Mouse (Mus musculus): ENCODE measurements at regions not wholly inside any gene's neighbourhood (a gene's known extent, or its start where the extent isn't known, plus 50 kb on each side); places are given as distances from the start of the nearest gene placed in this dataset.
A peak's percentile ranks its signal among the peaks of the same experiment; 100 is the strongest.

GRCm38 (mm10) chr11:113015686-113016304 is 233.8 kb downstream of the Sox9 start:
- no peak for ATAC-seq (ENCODE audit: insufficient number of reproducible peaks, low FRiP score, low TSS enrichment)

- no peak for ATAC-seq (ENCODE audit: insufficient number of reproducible peaks, low FRiP score, low TSS enrichment)
Observed at GRCm38 (mm10) chr11:113016801-113017715, 235.0 kb downstream of the Sox9 start.

DNA sequence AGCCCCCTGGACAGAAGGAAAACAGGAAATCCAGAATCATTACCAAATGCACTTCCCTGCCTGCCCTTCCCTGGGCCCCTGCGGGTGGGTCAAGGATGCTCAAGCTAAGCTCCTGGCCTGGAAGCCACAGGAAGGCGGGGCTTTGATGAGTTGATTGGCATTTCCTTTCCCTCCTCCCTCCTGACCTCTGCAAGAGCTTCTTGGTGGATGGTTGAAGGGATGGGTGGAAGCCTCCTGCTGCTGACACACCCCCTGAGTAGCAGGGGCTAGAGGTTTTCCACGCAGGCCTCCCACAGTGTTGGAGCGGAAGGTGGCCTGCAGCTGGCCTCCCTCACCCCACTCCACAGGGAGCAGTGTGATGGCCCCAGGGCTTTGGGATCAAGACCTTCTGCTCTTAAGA is 239.5 kb downstream of the Sox9 start:
- ATAC-seq (ENCODE audit: insufficient number of reproducible peaks, low FRiP score, low TSS enrichment) = no peak

DNA sequence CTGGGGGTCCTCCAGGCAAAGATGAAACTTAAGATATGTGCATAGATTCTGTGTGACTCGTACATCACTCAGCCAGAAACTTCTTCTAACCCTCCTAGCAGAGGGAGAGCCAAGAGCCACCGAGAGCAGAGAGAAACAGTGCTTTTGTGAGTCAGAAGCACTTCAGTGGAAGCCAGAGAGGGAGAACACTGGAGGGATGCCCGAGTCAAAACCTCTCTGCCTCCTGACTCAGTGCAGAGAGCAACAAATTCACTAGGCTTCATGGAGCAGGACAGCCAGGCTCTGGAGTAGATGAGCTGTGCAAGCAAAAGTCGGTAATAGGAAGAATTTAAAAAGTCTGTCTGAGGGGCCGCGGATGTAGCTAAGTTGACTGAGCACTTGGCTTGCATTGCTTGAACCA is 245.0 kb downstream of the Sox9 start:
- ATAC-seq (ENCODE audit: insufficient number of reproducible peaks, low FRiP score, low TSS enrichment) = no peak

- ATAC-seq (ENCODE audit: insufficient number of reproducible peaks, low FRiP score, low TSS enrichment) = no peak
Observed at GRCm38 (mm10) chr11:113028235-113028919, 246.4 kb downstream of the Sox9 start.

DNA sequence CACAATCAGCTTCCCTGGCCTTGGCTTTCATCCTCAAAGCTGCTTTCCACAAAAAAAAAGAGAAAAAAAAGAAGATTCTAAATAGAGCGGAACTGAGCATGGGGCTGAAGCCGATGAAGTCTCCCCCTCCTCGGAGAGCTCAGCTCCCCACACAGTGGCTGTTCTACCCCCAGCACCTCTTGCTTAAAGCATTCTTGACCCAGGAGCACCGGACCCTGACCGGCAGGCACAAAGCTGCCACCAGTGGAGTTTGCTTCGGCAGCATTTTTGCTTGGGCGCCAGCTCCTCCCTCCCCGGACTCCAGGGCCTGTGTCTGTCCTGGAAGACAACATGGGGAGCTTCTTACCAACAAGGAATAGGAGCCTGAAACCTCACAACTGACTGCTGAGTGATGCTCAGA is 249.4 kb downstream of the Sox9 start:
- no peak for ATAC-seq (ENCODE audit: insufficient number of reproducible peaks, low FRiP score, low TSS enrichment)

DNA sequence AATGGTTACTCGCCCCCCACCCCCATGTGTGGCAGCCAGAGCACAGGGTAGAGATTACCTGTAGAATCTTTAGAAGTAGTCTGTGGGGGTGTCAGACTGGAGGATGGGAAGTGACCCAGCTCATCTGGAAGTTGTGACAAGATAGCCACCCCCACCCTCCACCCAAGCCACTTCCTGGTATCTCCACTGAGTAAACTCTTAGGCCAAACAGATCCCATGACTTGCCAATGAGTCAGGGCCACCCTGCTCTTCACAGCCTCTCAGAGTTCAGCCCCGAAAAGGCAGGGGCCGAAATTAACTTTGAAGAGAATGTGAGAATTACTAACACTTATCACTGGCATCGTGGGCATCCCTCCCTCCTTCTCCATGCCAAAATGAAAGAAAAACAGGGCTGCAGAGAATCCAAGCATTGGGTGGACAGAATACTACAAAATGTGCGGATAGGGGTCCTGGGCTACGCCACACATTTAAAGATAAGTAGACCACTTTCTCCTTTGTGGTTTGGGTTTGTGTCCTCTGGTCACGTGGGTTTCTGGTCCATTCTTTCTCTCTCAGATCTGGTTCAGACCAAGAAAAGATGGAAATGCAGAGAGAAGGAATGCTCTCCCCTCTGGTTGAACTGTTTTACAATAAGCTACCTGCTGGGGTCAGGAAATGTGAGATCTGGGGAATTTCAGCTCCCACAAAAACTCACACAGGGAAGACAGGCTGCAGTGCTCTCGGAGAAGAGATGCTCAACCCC is 250.6 kb downstream of the Sox9 start:
- ATAC-seq (ENCODE audit: insufficient number of reproducible peaks, low FRiP score, low TSS enrichment) = no peak

DNA sequence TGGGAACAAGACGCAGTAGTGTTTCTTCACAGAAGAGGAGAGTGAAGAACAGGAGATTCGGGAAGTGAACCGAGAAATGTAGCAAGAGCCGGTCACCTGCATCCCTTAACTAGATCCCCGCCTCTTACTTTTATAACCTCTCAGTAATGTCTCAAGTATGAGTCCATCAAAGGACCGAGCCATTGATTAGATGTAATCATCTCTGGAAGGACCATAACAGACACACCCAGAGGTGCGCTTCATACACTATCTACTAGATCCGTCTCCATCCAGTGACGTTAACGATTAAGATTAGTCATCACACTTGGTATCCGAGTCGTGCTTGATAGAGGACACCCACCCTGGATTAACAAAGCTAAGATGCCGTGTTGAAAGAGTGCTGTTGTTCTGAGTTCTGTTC is 252.9 kb downstream of the Sox9 start:
- ATAC-seq (ENCODE audit: insufficient number of reproducible peaks, low FRiP score, low TSS enrichment) = no peak

DNA sequence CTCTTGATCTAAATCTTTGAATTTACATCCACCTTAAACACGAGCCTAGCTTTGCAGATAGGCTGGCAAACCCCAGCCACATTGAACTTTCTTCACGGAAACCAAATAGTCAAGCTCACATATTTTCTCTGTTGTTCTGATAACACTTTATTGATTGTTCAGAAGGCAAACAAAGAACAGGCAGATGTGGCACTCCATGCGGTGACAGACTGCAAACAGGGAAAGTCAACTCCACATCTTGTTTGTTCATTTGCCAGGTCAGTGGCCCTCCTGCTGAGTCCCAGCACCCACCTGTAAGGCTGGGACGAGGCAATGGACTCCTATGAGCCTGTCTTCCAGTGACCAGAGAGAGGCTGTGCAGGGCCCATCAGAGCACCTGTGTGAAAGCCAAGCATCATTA is 255.7 kb downstream of the Sox9 start:
- no peak for ATAC-seq (ENCODE audit: insufficient number of reproducible peaks, low FRiP score, low TSS enrichment)

GRCm38 (mm10) chr11:113042710-113043109 is 260.7 kb downstream of the Sox9 start:
- no peak for ATAC-seq (ENCODE audit: insufficient number of reproducible peaks, low FRiP score, low TSS enrichment)

GRCm38 (mm10) chr11:113046200-113047051 is 264.4 kb downstream of the Sox9 start:
- ATAC-seq (ENCODE audit: insufficient number of reproducible peaks, low FRiP score, low TSS enrichment) = no peak

DNA sequence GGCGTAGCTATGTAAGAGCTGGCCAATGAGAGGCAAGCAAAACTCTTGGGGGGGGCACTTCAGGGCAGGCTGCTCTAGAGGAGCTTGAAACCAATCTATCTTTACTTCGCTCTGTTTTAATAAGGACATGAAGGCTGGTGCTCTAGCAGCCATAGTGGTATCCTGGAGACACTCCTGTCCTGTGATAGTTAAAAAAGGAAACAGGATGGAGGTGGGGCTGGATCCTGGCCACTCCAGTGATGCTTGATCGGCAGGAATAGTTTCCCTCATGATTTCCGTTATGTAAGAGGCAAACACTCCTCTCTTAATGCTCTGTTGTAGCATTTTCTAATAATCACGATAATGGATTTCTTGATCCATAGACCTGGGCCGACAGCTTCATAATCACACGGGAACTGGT is 266.1 kb downstream of the Sox9 start:
- ATAC-seq (ENCODE audit: insufficient number of reproducible peaks, low FRiP score, low TSS enrichment) = no peak

- ATAC-seq (ENCODE audit: insufficient number of reproducible peaks, low FRiP score, low TSS enrichment) = no peak
Observed at GRCm38 (mm10) chr11:113049593-113049992, 267.6 kb downstream of the Sox9 start.

DNA sequence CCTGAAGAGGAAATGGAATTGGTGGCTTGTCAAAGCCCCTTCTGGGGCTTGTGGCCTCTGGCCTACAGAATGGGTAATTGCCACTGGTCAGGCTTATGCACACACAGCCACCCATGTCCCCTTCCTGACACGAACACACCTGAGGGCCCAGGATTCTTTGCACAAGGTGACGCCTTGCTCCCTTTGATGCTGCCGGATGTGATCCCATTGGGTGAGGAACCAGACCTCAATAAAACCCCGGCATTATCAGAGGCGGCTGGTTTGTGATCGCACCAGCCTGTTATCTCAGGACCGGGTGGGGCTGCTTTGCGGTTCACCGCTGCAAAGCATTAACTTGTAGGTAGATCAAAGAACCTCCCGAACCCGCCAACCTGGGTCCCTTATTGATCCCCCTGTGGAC is 270.5 kb downstream of the Sox9 start:
- no peak for ATAC-seq (ENCODE audit: insufficient number of reproducible peaks, low FRiP score, low TSS enrichment)

- ATAC-seq (ENCODE audit: insufficient number of reproducible peaks, low FRiP score, low TSS enrichment) = no peak
Observed at GRCm38 (mm10) chr11:113056042-113056632, 274.1 kb downstream of the Sox9 start.

DNA sequence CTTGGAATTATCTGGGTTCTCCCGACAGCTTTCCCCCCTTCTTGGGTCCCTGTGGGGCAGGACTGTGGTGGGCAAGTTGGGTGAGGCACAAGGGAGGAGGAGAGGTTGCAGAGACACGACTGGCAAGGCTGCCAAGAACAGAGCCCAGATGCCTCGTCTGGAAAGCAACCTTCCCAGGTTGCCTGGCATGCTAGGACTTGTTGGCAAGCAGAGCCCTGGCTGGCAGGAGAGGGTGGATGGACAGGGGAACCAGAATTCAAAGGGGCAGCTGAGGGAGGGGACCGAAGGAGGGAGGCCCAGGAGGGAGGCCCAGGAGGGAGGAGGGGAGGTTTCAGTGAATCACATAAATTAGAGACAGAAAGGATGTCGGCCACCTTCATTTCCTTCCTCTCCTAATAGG is 274.8 kb downstream of the Sox9 start:
- ATAC-seq (ENCODE audit: insufficient number of reproducible peaks, low FRiP score, low TSS enrichment) = 0 out of 2 replicates have a peak, but pooled peaks have one; percentile 31

- ATAC-seq (ENCODE audit: insufficient number of reproducible peaks, low FRiP score, low TSS enrichment) = no peak
Observed at GRCm38 (mm10) chr11:113070365-113070764, 288.3 kb downstream of the Sox9 start.

GRCm38 (mm10) chr11:113071942-113072341 is 289.9 kb downstream of the Sox9 start:
- ATAC-seq (ENCODE audit: insufficient number of reproducible peaks, low FRiP score, low TSS enrichment) = no peak

GRCm38 (mm10) chr11:113074328-113074727 is 292.3 kb downstream of the Sox9 start:
- ATAC-seq (ENCODE audit: insufficient number of reproducible peaks, low FRiP score, low TSS enrichment) = no peak
